Mouse (Mus musculus) lung, adult 2 months (tissue): Measurements from ENCODE around the gene Asb18.

Source experiments
- CTCF ChIP-seq: fragments of 200-500 bp; IDR thresholded peaks from 2 replicates; pipeline ENCODE4 v1.5.1; 2011; ENCODE audit warnings: mild to moderate bottlenecking, low read length, control low read depth; ENCODE audit not compliant: insufficient read depth
- POLR2A ChIP-seq: fragments of 200-500 bp; IDR thresholded peaks from 2 replicates; pipeline ENCODE4 v1.6.1; 2011; ENCODE audit warnings: low read depth, mild to moderate bottlenecking, control low read depth, low read length, borderline replicate concordance; ENCODE audit errors: extremely low read depth

DNA sequence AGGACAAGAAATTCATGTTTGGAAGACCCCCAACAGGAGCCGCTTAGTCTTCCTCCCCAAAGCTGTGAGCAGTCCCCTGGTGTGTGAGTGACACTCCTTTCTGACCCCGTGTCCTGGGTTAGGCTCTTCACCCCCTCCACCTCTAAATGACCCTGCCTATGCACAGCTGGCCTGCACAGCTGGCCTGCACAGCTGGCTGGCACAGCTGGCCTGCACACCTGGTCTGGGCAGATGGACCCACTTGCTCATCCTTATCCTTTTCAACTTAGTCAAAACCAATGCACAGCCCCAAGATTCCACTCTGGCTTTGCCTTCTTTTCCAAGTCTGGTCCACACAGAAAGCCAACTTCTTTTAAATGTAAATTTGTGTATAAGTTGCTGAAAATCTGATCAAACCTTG, 15.8 kb downstream of the Asb18 start:
- TF ChIP-seq POLR2A: no peak
- TF ChIP-seq CTCF: no peak
